Mouse (Mus musculus) ES-Bruce4 (cell line): ENCODE measurements around the gene Grik2.

Source experiments
- CTCF ChIP-seq: IDR thresholded peaks from one replicate; pipeline ENCODE4 v1.8.1; 2011; ENCODE audit warnings: low read depth, low read length
- EP300 ChIP-seq: IDR thresholded peaks from 2 replicates; pipeline ENCODE4 v1.6.1; 2011; ENCODE audit warnings: low read depth, low read length; ENCODE audit not compliant: insufficient read depth

GRCm38 (mm10) chr10:49382996-49383395, 405.6 kb downstream of the Grik2 start:
- TF ChIP-seq CTCF (no peak), EP300 (no peak)
